Mouse (Mus musculus) G1E-ER4 (cell line): ENCODE measurements around the gene Spats2. TPM values are rescaled to one million over a fixed set of nuclear protein-coding genes. Genes with fewer than 3 reads are reported as not detected.

Source experiments
- GATA1 ChIP-seq: IDR thresholded peaks from one replicate; pipeline ENCODE4 v1.8.0; 2012; ENCODE audit warnings: low read length, inconsistent platforms
- polyA plus RNA-seq: library from polyadenylated mRNA; stranded (reverse); fragments of >175 nt; gene quantifications from 2 replicates; pipeline ENCODE4 v1.2.3, GENCODE M21; 2012

The Spats2 gene
- not detected in 2 replicates for polyA plus RNA-seq

- TF ChIP-seq GATA1, result no peak
Observed at GRCm38 (mm10) chr15:99125711-99126080, at the start of gene Spats2. Spats2 (plus strand) TSS chr15:99125916.

DNA sequence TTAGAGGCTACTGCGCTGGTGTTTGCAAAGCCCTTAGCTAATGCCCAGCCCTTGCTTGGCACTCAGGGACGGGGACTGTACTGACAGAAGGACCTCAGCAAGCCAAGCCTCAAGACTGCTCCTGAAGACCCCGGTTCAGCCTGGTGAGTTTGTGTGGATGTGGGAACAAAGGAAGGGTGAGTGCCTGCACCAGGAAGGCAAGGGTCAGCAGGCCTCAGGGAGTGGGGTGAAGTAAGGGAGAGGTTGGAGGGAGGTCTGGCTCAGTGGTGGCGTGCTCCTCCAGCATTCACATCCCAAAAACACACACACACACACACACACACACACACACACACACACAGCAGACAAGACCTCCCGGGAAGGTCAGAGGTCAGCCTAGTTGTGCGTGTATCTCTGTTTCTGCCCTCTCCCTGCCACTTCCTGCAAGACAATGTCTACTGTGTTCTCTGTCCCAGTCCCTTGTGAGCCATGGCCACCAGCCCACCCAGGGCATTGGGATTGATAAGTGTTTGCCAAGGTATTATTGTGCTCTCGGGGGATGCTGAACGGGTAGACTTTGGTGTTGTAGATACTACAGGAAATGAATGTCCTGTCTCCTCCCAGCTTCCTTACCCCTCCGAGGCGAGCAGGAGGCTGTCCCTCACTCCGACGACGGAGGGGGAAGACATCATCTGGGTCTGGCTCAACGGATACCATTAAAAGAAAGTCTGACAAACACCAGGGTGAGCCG is 47.4 kb upstream of the Spats2 start:
- no peak for TF ChIP-seq GATA1

GRCm38 (mm10) chr15:99079804-99080203 is 45.9 kb upstream of the Spats2 start:
- no peak for TF ChIP-seq GATA1

DNA sequence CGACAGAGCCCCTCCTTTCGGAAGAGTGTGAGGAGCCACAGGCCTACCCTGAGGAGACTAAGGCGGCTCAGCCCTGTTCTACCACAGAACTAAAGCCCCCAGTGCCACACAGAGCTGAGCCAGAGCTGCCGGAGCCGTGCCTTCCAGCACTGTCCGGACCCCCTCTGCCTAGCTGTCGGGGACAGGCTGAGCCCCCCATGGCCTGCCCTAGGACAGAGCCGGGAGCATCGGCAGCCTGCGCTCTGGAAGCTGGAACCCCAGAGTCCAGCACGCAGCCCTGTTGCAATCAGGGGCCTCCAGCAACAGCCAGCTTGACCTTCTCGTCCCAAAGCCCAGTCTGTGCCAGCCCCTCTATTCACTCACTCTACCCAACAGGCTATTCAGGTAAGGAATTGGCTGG is 43.4 kb upstream of the Spats2 start:
- no peak for TF ChIP-seq GATA1

DNA sequence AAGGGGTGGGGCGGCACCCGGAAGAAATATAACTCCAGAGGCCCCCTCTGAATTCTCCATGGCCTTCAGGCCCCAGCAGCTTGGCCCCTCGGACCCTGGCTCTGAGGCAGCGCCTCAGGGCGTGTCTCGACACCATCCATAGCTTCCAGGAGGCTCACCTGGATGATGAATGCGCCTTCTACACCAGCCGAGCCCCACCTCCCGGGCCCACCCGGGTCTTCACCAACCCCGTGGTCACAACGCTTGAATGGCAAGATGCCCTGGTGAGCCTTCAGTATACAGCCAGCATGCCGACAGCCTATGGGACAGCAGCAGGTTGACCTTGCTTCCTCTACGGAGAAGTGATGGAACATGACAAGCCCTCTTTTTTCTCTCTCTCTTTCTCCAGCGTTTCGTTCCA is 42.9 kb upstream of the Spats2 start:
- no peak for TF ChIP-seq GATA1

DNA sequence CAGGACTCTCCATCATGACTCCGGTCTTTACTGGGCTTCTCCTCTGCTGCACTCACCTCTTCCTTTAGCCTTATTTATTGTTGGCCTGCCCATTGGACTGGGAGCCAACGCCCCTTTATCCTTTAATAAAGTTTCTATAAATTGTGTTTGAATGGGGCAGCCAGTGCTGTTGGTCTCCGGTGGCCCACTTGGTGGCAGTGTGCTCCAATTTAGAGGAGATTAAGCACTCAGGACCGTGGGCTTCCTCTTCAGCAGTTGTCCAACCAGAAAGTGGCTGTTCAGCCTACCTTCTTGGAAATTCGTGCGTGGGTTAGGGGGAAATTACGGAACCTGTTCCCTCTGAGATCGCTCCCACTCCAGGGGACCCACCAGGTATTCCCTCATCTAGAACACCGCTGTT is 42.5 kb upstream of the Spats2 start:
- no peak for TF ChIP-seq GATA1

- TF ChIP-seq GATA1, result no peak
Observed at GRCm38 (mm10) chr15:99083867-99084557, 41.7 kb upstream of the Spats2 start.

- TF ChIP-seq GATA1, result no peak
Observed at GRCm38 (mm10) chr15:99084618-99085017, 41.1 kb upstream of the Spats2 start.

GRCm38 (mm10) chr15:99085997-99086396 is 39.7 kb upstream of the Spats2 start:
- TF ChIP-seq GATA1, result no peak

DNA sequence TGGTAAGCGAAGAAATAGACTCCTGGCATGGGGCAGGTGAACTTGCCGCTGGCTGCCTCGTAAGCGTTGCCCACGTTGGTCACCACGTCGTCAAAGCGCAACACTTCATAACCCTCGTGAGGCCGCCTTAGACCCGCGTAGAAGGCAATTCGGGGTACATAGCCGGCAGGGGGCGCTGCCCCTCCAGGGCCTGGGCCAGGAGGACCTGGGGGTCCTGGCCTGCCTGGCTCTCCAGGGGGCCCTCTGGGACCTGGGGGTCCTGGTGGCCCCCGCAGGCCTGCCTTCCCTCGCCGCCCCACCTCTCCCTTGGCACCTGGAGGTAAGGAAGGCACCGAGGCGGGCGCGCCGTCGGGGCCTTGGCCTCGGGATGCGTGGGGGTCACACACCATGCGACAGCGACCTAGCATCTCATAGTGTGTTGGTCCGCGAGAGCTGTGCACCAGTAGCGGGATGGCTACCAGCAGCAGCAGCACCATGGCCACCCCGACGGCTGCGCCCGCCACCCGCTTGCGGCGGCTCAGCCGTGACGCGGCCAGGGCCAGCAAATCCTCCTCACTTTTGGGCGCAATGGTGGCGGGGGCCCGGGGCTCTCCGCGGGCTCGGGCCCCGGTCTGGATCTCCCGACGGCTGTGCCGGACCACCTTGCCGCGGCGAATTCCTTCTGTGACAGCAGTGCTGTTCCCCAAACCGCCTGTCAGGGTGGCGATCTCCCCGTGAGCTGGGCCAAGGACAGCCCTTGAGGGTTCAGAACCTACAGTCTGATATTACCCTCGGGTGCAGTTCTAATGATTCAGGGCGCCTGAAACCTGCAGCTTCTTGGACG is 38.3 kb upstream of the Spats2 start, which contains the start of gene C1ql4:
TSS of gene C1ql4 (minus strand) at position 565 of the 823 bp plus-strand sequence.
- no peak for TF ChIP-seq GATA1

- TF ChIP-seq GATA1, result no peak
Observed at GRCm38 (mm10) chr15:99088292-99088691, 37.4 kb upstream of the Spats2 start.

DNA sequence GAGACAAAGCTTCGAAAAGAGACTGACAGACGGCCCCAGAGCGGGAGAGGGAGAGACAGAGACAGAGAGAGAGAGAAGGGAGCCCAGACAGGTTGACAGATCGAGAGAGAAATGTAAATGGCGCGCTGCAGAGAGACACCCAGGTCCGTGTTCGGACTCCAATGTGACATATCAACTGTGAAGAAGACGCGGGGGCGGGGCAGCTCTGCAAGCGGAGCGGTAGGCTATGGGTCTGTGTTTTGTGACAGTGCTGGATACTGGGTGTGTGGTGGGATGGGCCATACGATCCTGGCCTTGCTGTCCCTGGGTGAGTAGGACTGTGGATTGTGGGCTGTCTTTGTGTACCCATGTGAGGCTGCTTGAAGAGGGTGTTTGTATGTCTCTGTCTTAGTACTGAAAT is 36.6 kb upstream of the Spats2 start:
- TF ChIP-seq GATA1, result no peak

DNA sequence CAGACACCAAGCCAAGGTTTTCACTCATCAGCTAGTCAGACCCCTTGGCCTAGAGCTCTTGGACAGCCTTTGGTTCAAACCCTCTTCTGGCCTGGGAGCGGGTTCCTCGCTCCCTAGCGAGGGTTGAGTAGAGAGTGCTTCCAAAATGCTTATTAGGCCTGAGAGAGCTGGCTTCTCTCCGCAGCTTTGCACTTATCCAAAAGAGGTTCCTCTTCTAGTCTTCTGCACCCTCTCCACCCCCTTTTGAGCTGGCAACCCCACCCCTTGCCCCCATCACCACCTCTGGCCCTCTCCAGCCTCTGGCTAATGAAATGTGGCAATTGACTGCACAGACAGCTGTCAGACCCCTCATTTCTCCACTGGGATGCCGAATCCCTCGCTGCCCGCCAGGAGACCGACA is 32.8 kb upstream of the Spats2 start, which contains the start of gene Dnajc22:
TSS of gene Dnajc22 (plus strand) at position 301 of the 400 bp plus-strand sequence.
- no peak for TF ChIP-seq GATA1

- no peak for TF ChIP-seq GATA1
Observed at GRCm38 (mm10) chr15:99093291-99094258, 32.1 kb upstream of the Spats2 start.
